Mouse (Mus musculus) lung, postnatal 0 days (tissue): ENCODE measurements at regions not wholly inside any gene's neighbourhood (a gene's known extent, or its start where the extent isn't known, plus 50 kb on each side); places are given as distances from the start of the nearest gene placed in this dataset.

Experiments
- ATAC-seq: fragments of 200-750 bp; cut with Nextera tagmentation; 2 replicates; pipeline ENCODE4 v1.8.0; 2017; ENCODE audit warnings: moderate library complexity
- DNase-seq: peaks from one replicate; pipeline ENCODE4 v3.0.0-alpha.2; 2016; ENCODE audit warnings: low spot score
- H3K27ac ChIP-seq: fragments of 300-500 bp; sonication (generic); 2 replicates; pipeline ENCODE4 v1.5.1; 2014; ENCODE audit warnings: antibody characterized with exemption, mild to moderate bottlenecking, low read length, mixed read lengths
- H3K27me3 ChIP-seq: fragments of 300-500 bp; sonication (generic); replicated peaks from 2 replicates; pipeline ENCODE4 v1.6.1; 2014; ENCODE audit warnings: low read length, mixed read lengths; ENCODE audit not compliant: insufficient read depth
- H3K36me3 ChIP-seq: fragments of 300-500 bp; sonication (generic); 2 replicates; pipeline ENCODE4 v1.6.1; 2014; ENCODE audit warnings: low read length, mixed read lengths; ENCODE audit not compliant: insufficient read depth
- H3K4me1 ChIP-seq: fragments of 300-500 bp; sonication (generic); 2 replicates; pipeline ENCODE4 v1.6.1; 2014; ENCODE audit warnings: antibody characterized with exemption, low read depth, low read length, mixed read lengths; ENCODE audit not compliant: insufficient read depth
- H3K4me2 ChIP-seq: fragments of 300-500 bp; sonication (generic); replicated peaks from 2 replicates; pipeline ENCODE4 v1.6.1; 2014; ENCODE audit warnings: low read depth, mild to moderate bottlenecking, low read length, moderate library complexity, mixed read lengths
- H3K4me3 ChIP-seq: fragments of 300-500 bp; sonication (generic); 2 replicates; pipeline ENCODE4 v1.5.1; 2014; ENCODE audit warnings: low read depth, low read length
- H3K9ac ChIP-seq: fragments of 300-500 bp; sonication (generic); replicated peaks from 2 replicates; pipeline ENCODE4 v1.6.1; 2014; ENCODE audit warnings: low read depth, mild to moderate bottlenecking
- H3K9me3 ChIP-seq: fragments of 300-500 bp; sonication (generic); 2 replicates; pipeline ENCODE4 v1.6.1; 2016; ENCODE audit warnings: low read length, mixed read lengths
- CTCF ChIP-seq: IDR thresholded peaks from 2 replicates; pipeline ENCODE4 v1.5.1; 2016; ENCODE audit warnings: antibody characterized with exemption, mild to moderate bottlenecking
- EP300 ChIP-seq: IDR thresholded peaks from 2 replicates; pipeline ENCODE4 v1.6.1; 2016; ENCODE audit warnings: antibody characterized with exemption, mild to moderate bottlenecking, control low read depth
- WGBS: fragments of 180-500 bp; shearing (Covaris S2); extraction: QIAGEN DNeasy Blood & Tissue Kit; methylation state at CpG from one replicate; pipeline ENCODE4 v1.1.7; 2014; 5-methylcytosine and 5-hydroxymethylcytosine counted together

DNA sequence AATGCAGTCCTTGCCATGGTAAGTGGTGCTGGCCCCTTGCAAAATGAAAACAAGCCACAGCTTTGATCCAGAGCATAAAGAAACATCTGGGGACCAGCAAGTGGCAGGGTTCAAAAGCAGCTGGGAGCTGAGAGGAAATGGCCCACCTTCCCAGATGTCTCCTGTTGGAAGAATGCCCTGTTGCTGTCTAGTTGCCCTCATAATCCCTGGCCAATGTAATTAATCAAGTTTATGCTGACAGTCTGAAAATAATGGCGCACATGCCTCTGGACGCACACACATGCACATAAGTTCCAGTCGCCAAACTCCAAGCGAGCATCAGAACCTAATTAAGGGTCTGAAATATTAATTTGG lies 308.7 kb downstream of the Cbln4 start:
- Histone ChIP-seq H3K9ac (no peak overlapping the region), H3K27me3 (no peaks in the 10 kb centered on the region), H3K27ac (no peak overlapping the region), H3K4me3 (no peak overlapping the region), H3K36me3 (no peaks in the 10 kb centered on the region), H3K9me3 (no peaks in the 10 kb centered on the region), H3K4me1 (no peaks in the 10 kb centered on the region), H3K4me2 (no peak overlapping the region)
- ATAC-seq: no peak
- WGBS: 46% methylated on average over 4 of the region's 4 CpGs
- no peak for DNase-seq
- TF ChIP-seq CTCF (no peak), EP300 (no peak)

DNA sequence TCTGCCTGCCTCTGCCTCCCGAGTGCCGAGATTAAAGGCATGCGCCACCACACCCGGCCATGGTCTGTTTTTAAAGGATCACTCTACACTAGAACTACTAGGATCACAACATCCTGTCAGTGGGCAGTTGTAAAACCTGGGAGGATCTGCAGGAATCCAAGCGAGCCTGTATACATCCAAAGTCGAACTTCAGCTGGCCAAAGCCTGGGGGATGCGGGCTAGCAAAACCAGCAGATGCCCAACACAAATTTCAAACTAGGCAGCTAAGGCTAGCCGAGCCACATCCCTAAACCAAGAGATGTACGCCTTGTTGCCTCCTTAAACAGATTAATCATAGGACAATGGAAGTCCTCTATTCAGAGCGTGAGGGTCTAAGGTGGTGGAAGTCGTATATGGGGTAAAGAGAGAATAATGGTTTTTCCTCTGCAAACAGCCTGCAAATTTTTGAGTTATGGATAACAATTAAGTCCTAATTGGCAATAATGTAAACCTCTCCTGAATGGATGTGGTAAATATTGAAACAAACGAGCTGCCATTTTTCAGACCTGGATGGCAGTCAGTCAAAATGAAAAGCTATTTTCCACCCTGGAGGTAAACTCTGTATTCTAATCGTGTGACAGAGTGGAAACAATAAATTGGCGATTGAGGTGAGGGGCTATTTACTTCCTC lies 309.2 kb downstream of the Cbln4 start:
- no peak for ATAC-seq
- Histone ChIP-seq H3K9me3 (no peaks in the 10 kb centered on the region), H3K27me3 (no peaks in the 10 kb centered on the region)

GRCm38 (mm10) chr2:171719269-171719668 lies 324.0 kb downstream of the Cbln4 start:
- WGBS: 70% methylated on average over 5 of the region's 5 CpGs
- DNase-seq: no peak
- H3K4me2 ChIP-seq: no peak overlapping the region
- no peaks in the 10 kb centered on the region for H3K9me3 ChIP-seq
- H3K27ac ChIP-seq: no peak overlapping the region
- no peaks in the 10 kb centered on the region for H3K4me1 ChIP-seq
- no peak for ATAC-seq
- no peaks in the 10 kb centered on the region for H3K36me3 ChIP-seq
- H3K4me3 ChIP-seq: no peak overlapping the region
- no peaks in the 10 kb centered on the region for H3K27me3 ChIP-seq
- TF ChIP-seq CTCF (no peak), EP300 (no peak)
- H3K9ac ChIP-seq: no peak overlapping the region

More for the DNA sequence above, 309.2 kb downstream of the Cbln4 start:
- Histone ChIP-seq H3K4me1 (no peaks in the 10 kb centered on the region), H3K27ac (no peak overlapping the region), H3K36me3 (no peaks in the 10 kb centered on the region), H3K9ac (no peak overlapping the region), H3K4me3 (no peak overlapping the region), H3K4me2 (no peak overlapping the region)
- TF ChIP-seq CTCF (no peak), EP300 (no peak)
- DNase-seq: no peak
- 65% methylated on average over 14 of the region's 14 CpGs for WGBS

DNA sequence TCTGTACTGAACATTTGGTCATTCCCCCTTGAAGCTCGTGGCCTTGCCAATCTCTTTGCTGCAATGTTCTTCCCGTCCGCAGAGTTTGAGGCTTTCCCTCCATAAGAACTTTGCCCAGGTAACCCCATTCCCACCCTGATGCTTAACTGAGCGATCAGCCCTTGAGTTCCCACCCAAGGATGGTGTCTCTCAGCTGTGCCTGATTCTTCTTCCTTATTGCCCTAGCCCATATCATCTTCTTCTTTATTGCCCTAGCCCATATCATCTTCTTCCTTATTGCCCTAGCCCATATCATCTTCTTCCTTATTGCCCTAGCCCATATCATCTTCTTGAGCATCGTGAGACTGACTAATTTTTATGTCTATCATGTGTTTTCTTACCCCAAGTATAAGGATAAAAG lies 324.4 kb downstream of the Cbln4 start:
- Histone ChIP-seq H3K4me2 (no peak overlapping the region), H3K4me1 (no peaks in the 10 kb centered on the region), H3K9ac (no peak overlapping the region), H3K36me3 (no peaks in the 10 kb centered on the region), H3K27ac (no peak overlapping the region), H3K9me3 (no peaks in the 10 kb centered on the region), H3K27me3 (no peaks in the 10 kb centered on the region), H3K4me3 (no peak overlapping the region)
- 83% methylated on average over 5 of the region's 5 CpGs for WGBS
- no peak for DNase-seq
- ATAC-seq: no peak
- TF ChIP-seq CTCF (no peak), EP300 (no peak)

DNA sequence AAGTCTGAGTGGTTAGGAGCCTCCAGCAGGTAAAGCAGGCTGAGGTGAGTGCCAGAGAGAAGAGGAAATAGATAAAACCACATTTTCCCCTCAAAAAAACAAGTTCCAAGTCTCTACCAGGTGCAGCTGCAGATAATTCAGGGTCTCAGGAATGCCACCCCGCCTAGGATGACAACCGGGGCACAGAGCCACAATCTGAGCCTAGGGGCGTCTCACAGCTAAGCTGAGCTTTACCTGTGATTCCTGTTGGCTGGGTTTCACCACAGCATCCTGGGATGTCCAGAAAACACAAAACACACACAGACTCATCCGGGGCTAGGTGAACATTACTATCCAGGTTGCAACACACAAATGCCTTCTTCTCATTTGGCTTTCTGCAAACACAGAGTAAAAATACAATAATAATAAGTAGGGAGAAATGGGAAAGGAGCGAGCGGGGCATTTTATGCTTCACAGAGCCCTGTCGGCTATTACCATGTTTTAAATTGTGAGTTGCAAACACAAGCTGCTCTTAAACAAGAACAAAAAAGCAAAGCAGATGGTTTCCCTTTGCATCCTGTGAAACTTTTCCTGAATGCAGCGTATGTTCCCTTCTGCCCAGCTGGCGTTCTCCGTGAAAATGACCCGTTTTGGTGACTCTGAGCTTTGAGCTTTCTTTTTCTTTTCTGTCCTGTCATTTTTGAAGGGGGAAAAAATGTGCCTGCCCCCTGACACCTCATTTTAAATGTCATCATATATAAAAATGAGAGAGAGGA lies 330.3 kb downstream of the Cbln4 start:
- ATAC-seq (no peak), DNase-seq (no peak)
- no peaks in the 10 kb centered on the region for H3K9me3 ChIP-seq
- no peak overlapping the region for H3K4me2 ChIP-seq
- H3K4me1 ChIP-seq: no peaks in the 10 kb centered on the region
- H3K36me3 ChIP-seq: no peaks in the 10 kb centered on the region
- no peak overlapping the region for H3K4me3 ChIP-seq
- TF ChIP-seq CTCF (no peak), EP300 (no peak)
- no peak overlapping the region for H3K27ac ChIP-seq
- WGBS: 74% methylated on average over 11 of the region's 11 CpGs
- no peak overlapping the region for H3K9ac ChIP-seq
- no peaks in the 10 kb centered on the region for H3K27me3 ChIP-seq

DNA sequence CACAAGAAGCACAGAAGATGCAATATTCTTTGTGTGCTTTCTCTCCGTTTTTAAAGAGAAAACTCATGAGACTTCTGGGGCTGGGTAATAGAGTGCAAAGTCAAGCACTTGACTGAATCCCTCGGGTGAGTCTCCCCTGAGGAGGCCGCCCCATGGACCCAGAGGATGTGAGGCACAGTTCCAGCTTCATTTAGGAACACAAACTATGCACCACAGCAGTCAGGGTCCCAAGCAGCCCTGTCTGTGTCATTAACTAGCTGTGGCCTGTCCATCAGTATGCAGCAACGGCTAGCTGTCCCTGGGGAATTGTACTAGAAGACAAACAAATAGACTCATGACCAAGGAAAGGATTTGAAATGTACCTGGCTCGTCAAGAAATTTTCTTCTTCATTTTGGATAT lies 349.7 kb downstream of the Cbln4 start:
- Histone ChIP-seq H3K9me3 (no peaks in the 10 kb centered on the region), H3K36me3 (no peaks in the 10 kb centered on the region), H3K27me3 (no peaks in the 10 kb centered on the region), H3K4me2 (no peak overlapping the region), H3K4me1 (no peaks in the 10 kb centered on the region), H3K9ac (no peak overlapping the region), H3K27ac (no peak overlapping the region), H3K4me3 (no peak overlapping the region)
- no peak for ATAC-seq
- WGBS: 68% methylated on average over 5 of the region's 5 CpGs
- no peak for DNase-seq
- TF ChIP-seq EP300: no peak
